Mouse (Mus musculus): ENCODE measurements at regions not wholly inside any gene's neighbourhood (a gene's known extent, or its start where the extent isn't known, plus 50 kb on each side); places are given as distances from the start of the nearest gene placed in this dataset.

DNA sequence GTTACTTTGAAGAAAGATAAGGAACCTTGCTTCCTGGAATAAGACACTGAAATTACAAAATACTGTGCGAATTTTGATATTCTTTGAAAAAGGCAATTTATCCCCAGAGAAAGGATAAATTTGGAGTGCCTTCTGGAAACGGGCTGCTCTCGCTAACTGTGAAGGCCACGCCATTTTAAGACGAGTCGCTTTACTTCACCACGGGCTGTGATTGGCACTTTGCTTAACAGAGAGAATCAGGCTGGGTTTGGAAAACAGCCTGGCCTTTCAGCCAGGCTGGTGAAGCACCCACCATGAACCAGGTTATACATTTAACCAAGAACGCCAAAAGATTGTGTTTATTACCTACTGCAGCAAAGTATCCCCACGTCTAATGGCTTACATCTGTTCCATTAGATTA, 132.7 kb downstream of the Gm9817 start:
- TF ChIP-seq CTCF (IDR thresholded peaks at IDR 0.05; ENCODE audit: borderline replicate concordance, insufficient read depth, low read length) (no peak), POLR2A (IDR thresholded peaks at IDR 0.05; ENCODE audit: low read depth, low read length) (no peak)
